Mouse (Mus musculus) G1E (cell line): ENCODE data around the gene Ccz1.

Experiments
- CTCF ChIP-seq: IDR thresholded peaks from 2 replicates; pipeline ENCODE4 v1.5.1; 2012; ENCODE audit warnings: low read depth, low read length, inconsistent platforms, mixed read lengths
- GATA1 ChIP-seq: IDR thresholded peaks from 2 replicates; pipeline ENCODE4 v1.6.1; 2012; ENCODE audit warnings: borderline replicate concordance, low read length, inconsistent platforms, mixed read lengths
- POLR2AphosphoS5 ChIP-seq: IDR thresholded peaks from 2 replicates; pipeline ENCODE4 v1.6.1; 2012; ENCODE audit warnings: low read depth, low read length, inconsistent platforms; ENCODE audit not compliant: insufficient replicate concordance

GRCm38 (mm10) chr5:143993260-143993659 is 21.4 kb downstream of the Ccz1 start:
- TF ChIP-seq CTCF (no peak), GATA1 (no peak), POLR2AphosphoS5 (no peak)
